Mouse (Mus musculus): ENCODE data around the gene Tspan5.

GRCm38 (mm10) chr3:138757283-138757682 lies 15.3 kb downstream of the Tspan5 start:
- no peak for TF ChIP-seq CTCF (IDR thresholded peaks at IDR 0.05; ENCODE audit: low read depth)
- no peak for TF ChIP-seq EP300 (IDR thresholded peaks at IDR 0.05; ENCODE audit: low read depth)
